Mouse (Mus musculus) kidney, adult 2 months (tissue): Measurements from ENCODE around the gene Cfap74. TPM values are rescaled to one million over a fixed set of nuclear protein-coding genes. Genes with fewer than 3 reads are reported as not detected.

ENCODE experiments used
- DNase-seq: peaks from one replicate; pipeline ENCODE4 v3.0.0; 2021
- H3K27ac ChIP-seq: fragments of 200-500 bp; 2 replicates; pipeline ENCODE4 v1.5.1; 2012; ENCODE audit warnings: low read depth, low read length, control low read depth, inconsistent platforms; ENCODE audit not compliant: insufficient read depth
- H3K27me3 ChIP-seq: fragments of 200-500 bp; replicated peaks from 2 replicates; pipeline ENCODE4 v1.6.1; 2012; ENCODE audit warnings: mild to moderate bottlenecking, moderate library complexity, low read length, inconsistent platforms; ENCODE audit not compliant: control insufficient read depth, insufficient read depth
- H3K36me3 ChIP-seq: fragments of 200-500 bp; 2 replicates; pipeline ENCODE4 v1.6.1; 2012; ENCODE audit warnings: mild to moderate bottlenecking, moderate library complexity, low read length, inconsistent platforms; ENCODE audit not compliant: control insufficient read depth, insufficient read depth
- H3K4me1 ChIP-seq: fragments of 200-500 bp; 2 replicates; pipeline ENCODE4 v1.6.1; 2011; ENCODE audit warnings: low read length; ENCODE audit not compliant: control insufficient read depth, insufficient read depth
- H3K4me3 ChIP-seq: fragments of 200-500 bp; 2 replicates; pipeline ENCODE4 v1.5.1; 2011; ENCODE audit warnings: mild to moderate bottlenecking, low read depth, low read length, control low read depth; ENCODE audit not compliant: insufficient read depth
- CTCF ChIP-seq: fragments of 200-500 bp; conservative IDR thresholded peaks from 2 replicates; pipeline ENCODE4 v1.5.1; 2011; ENCODE audit warnings: low read depth, mild to moderate bottlenecking, control low read depth, low read length, moderate library complexity, mixed read lengths; ENCODE audit not compliant: insufficient read depth, insufficient read length
- POLR2A ChIP-seq: fragments of 200-500 bp; IDR thresholded peaks from one replicate; pipeline ENCODE4 v1.6.1; 2011; ENCODE audit warnings: low read depth, low read length, control low read depth
- WGBS: fragments of 180-500 bp; shearing (Covaris S2); methylation state at CpG from one replicate; pipeline ENCODE4 v1.1.7; 2018; 5-methylcytosine and 5-hydroxymethylcytosine counted together
- polyA plus RNA-seq: library from polyadenylated mRNA; depleted of rRNA; stranded (reverse); fragments of >200 nt; gene quantifications from 2 replicates; pipeline ENCODE4 v1.2.3, GENCODE M21; 2012; rRNA removed

Gene Cfap74
- polyA plus RNA-seq, 1 experiment: 0.27 TPM

GRCm38 (mm10) chr4:155505067-155505466 is 96.1 kb downstream of the Cfap74 start:
- no peak for DNase-seq
- H3K27me3 ChIP-seq: no peaks in the 10 kb centered on the region
- no peak overlapping the region for H3K4me3 ChIP-seq
- no peaks in the 10 kb centered on the region for H3K36me3 ChIP-seq
- 17% methylated on average over 8 of the region's 8 CpGs for WGBS
- no peak for TF ChIP-seq POLR2A
- no peak for TF ChIP-seq CTCF
- no peak overlapping the region for H3K27ac ChIP-seq
- peaks cover 19% of the 10 kb centered on the region for H3K4me1 ChIP-seq

- Histone ChIP-seq H3K27ac (no peak overlapping the region), H3K27me3 (no peaks in the 10 kb centered on the region), H3K4me1 (peaks cover 23% of the 10 kb centered on the region), H3K4me3 (no peak overlapping the region), H3K36me3 (no peaks in the 10 kb centered on the region)
- no peak for DNase-seq
- WGBS: 65% methylated on average over 5 of the region's 5 CpGs
- TF ChIP-seq CTCF (no peak), POLR2A (no peak)
Measured at GRCm38 (mm10) chr4:155505671-155506295, 96.8 kb downstream of the Cfap74 start.

- TF ChIP-seq POLR2A: no peak
- TF ChIP-seq CTCF: no peak
- H3K36me3 ChIP-seq: no peaks in the 10 kb centered on the region
- no peak overlapping the region for H3K4me3 ChIP-seq
- no peak overlapping the region for H3K27ac ChIP-seq
- H3K4me1 ChIP-seq: peaks cover 24% of the 10 kb centered on the region
- no peak for DNase-seq
- no peaks in the 10 kb centered on the region for H3K27me3 ChIP-seq
- 61% methylated on average over 4 of the region's 4 CpGs for WGBS
Measured at GRCm38 (mm10) chr4:155508614-155509013, 99.6 kb downstream of the Cfap74 start.

DNA sequence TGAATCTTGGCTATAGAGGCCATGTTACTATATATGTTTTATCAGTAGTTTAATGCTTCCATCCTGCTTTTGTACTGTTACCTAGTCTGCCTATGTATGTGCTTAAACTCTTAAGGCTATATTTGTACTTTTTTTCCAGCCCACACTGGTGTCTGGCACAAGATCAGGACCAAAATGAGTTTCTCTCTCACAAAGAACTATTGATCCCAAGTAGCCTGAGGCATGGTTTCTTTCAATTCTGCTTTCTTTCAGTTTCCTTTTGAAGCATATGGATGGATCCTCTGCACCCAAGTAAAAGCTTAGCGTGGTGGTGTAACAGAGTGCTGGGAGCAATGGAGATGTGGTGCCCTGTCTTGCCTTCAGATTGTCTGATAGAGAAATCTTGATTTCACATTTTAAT is 102.0 kb downstream of the Cfap74 start:
- WGBS: 66% methylated on average over 1 of the region's 1 CpGs
- DNase-seq: no peak
- Histone ChIP-seq H3K4me3 (no peak overlapping the region), H3K4me1 (peaks cover 19% of the 10 kb centered on the region; the same call in 1 of the 2 replicates), H3K36me3 (no peaks in the 10 kb centered on the region), H3K27ac (no peak overlapping the region), H3K27me3 (no peaks in the 10 kb centered on the region)
- no peak for TF ChIP-seq CTCF
- no peak for TF ChIP-seq POLR2A

DNA sequence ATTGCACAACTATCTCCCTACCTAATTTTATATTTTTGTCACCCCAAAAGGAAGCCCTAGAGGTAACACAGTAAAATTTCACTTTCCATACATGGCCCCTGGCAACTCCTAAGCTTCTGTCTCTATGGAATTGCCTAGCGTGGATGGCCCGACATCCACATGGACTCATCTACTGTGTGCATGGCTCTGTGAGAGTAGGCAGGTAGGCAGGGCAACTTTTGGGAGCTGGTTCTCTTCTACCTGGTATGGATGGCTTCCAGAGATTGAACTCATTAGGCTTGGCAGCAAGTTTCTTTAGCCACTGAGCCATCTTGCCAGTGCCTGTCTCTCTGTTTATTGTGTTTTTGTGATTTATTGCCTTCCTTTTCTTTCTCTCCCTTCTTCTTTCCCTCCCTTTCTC is 105.8 kb downstream of the Cfap74 start:
- Histone ChIP-seq H3K4me3 (no peak overlapping the region), H3K4me1 (peaks cover 10% of the 10 kb centered on the region; the same call in 1 of the 2 replicates), H3K36me3 (no peaks in the 10 kb centered on the region), H3K27ac (no peak overlapping the region), H3K27me3 (no peaks in the 10 kb centered on the region)
- 84% methylated on average over 2 of the region's 2 CpGs for WGBS
- TF ChIP-seq POLR2A (no peak), CTCF (no peak)
- no peak for DNase-seq

Other genes with a start within 250 kb of the Cfap74 start
- gene Ski, start 186.6 kb upstream of the Cfap74 start, polyA plus RNA-seq: 40.4 and 43.9 TPM in 2 replicates
- 68.9 and 75.5 TPM in 2 replicates for gene Faap20, start 159.4 kb upstream of the Cfap74 start, polyA plus RNA-seq
- gene Prkcz, start 47.8 kb upstream of the Cfap74 start, polyA plus RNA-seq: 80.1 and 84.5 TPM in 2 replicates
- 0.47 and 0.56 TPM in 2 replicates for gene Gabrd, start 11.1 kb upstream of the Cfap74 start, polyA plus RNA-seq
- gene Tmem52, start 59.9 kb downstream of the Cfap74 start, polyA plus RNA-seq: 14.7 and 15.7 TPM in 2 replicates
- 399 and 462 TPM in 2 replicates for gene Gnb1, start 82.2 kb downstream of the Cfap74 start, polyA plus RNA-seq
- 141 and 153 TPM in 2 replicates for gene Nadk, start 153.2 kb downstream of the Cfap74 start, polyA plus RNA-seq
- 7.5 and 7.9 TPM in 2 replicates for gene Slc35e2, start 192.2 kb downstream of the Cfap74 start, polyA plus RNA-seq
- gene Cdk11b, start 215.7 kb downstream of the Cfap74 start, polyA plus RNA-seq: 19.2 and 24.8 TPM in 2 replicates
- not detected in 2 replicates for gene Gm10563, start 236.2 kb downstream of the Cfap74 start, polyA plus RNA-seq
- gene Mmp23, start 244.2 kb downstream of the Cfap74 start, polyA plus RNA-seq: 22.4 and 28.0 TPM in 2 replicates